Mouse (Mus musculus): ENCODE measurements around the gene Pdcd2l.

DNA sequence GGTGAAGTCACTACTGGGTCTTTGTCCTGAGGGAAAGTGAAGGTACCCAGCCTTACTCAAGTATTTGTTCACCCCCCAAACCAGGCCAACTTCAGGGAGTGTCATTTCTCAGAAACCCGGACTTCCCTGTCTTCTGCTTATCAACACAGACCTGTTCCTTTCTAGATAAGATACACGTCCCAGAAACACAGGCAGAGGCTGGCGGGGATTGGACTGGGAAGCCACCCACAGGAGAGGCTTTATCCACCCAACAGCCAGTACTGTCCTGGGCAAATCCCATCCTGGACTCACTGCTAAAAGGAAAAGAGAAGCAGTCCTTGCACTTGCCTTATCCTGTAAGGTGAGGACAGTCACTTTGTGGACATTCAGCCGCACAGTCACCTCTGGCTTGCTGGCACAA lies 49.3 kb downstream of the Pdcd2l start:
- TF ChIP-seq CTCF (IDR thresholded peaks at IDR 0.05): no peak
- no peak for TF ChIP-seq EP300 (IDR thresholded peaks at IDR 0.05)
